Mouse (Mus musculus): ENCODE data around the gene Cdkn2aipnl. TPM values are rescaled to one million over a fixed set of nuclear protein-coding genes. Genes with fewer than 3 reads are reported as not detected.

Cdkn2aipnl gene
- polyA plus RNA-seq (2021; fragmentation: Nextera tagmentation), result 28.8 and 31.6 TPM in 2 replicates
- long read RNA-seq, experiment 1, transcript Cdkn2aipnl-201 (3 exons, 1,832 nt), result major isoform, 34 of 41 reads
- long read RNA-seq, experiment 1, partial matches to known transcripts, result 0 of 41 reads
- long read RNA-seq, experiment 1, other reads (novel, unspliced or antisense), result 7 of 41 reads
- long read RNA-seq, experiment 2, transcript Cdkn2aipnl-201 (3 exons, 1,832 nt), result major isoform, 411 of 428 reads
- long read RNA-seq, experiment 2, partial matches to known transcripts, result 5 of 428 reads
- long read RNA-seq, experiment 2, other reads (novel, unspliced or antisense), result 12 of 428 reads

GRCm38 (mm10) chr11:51967443-51968401 lies at the start of gene Cdkn2aipnl:
Cdkn2aipnl (plus strand) TSS chr11:51967661.

GRCm38 (mm10) chr11:52000290-52000962 lies 33.0 kb downstream of the Cdkn2aipnl start, which contains the start of gene Ube2b:
Ube2b (minus strand) TSS chr11:52000762.

GRCm38 (mm10) chr11:52003772-52004528 lies 36.5 kb downstream of the Cdkn2aipnl start, which contains the start of gene Cdkl3:
Cdkl3 (plus strand) TSS chr11:52004221.

Other genes starting within 250 kb of the Cdkn2aipnl start
- gene Sec24a, start 204.0 kb upstream of the Cdkn2aipnl start, polyA plus RNA-seq (2021; fragmentation: Nextera tagmentation), result 9.4 and 13.2 TPM in 2 replicates
- 206 and 240 TPM in 2 replicates for gene Sar1b, start 204.0 kb upstream of the Cdkn2aipnl start, polyA plus RNA-seq (2021; fragmentation: Nextera tagmentation)
- 4.9 and 5.8 TPM in 2 replicates for gene Jade2, start 110.0 kb upstream of the Cdkn2aipnl start, polyA plus RNA-seq (2021; fragmentation: Nextera tagmentation)
- gene Ube2b, start 33.1 kb downstream of the Cdkn2aipnl start, polyA plus RNA-seq (2021; fragmentation: Nextera tagmentation), result 103 and 104 TPM in 2 replicates
- gene Cdkl3, start 36.6 kb downstream of the Cdkn2aipnl start, polyA plus RNA-seq (2021; fragmentation: Nextera tagmentation), result 10.1 and 13.2 TPM in 2 replicates
- 15.3 and 16.1 TPM in 2 replicates for gene Ppp2ca, start 131.0 kb downstream of the Cdkn2aipnl start, polyA plus RNA-seq (2021; fragmentation: Nextera tagmentation)
- gene Olfr1373, start 177.9 kb downstream of the Cdkn2aipnl start, polyA plus RNA-seq (2021; fragmentation: Nextera tagmentation), result not detected in 2 replicates
- gene Olfr1371, start 246.3 kb downstream of the Cdkn2aipnl start, polyA plus RNA-seq (2021; fragmentation: Nextera tagmentation), result not detected in 2 replicates